Mouse (Mus musculus) ES-Bruce4 (cell line): Measurements from ENCODE around the gene Hmcn2.

Experiments used
- CTCF ChIP-seq: IDR thresholded peaks from one replicate; pipeline ENCODE4 v1.8.1; 2011; ENCODE audit warnings: low read depth, low read length
- EP300 ChIP-seq: IDR thresholded peaks from 2 replicates; pipeline ENCODE4 v1.6.1; 2011; ENCODE audit warnings: low read depth, low read length; ENCODE audit not compliant: insufficient read depth

DNA sequence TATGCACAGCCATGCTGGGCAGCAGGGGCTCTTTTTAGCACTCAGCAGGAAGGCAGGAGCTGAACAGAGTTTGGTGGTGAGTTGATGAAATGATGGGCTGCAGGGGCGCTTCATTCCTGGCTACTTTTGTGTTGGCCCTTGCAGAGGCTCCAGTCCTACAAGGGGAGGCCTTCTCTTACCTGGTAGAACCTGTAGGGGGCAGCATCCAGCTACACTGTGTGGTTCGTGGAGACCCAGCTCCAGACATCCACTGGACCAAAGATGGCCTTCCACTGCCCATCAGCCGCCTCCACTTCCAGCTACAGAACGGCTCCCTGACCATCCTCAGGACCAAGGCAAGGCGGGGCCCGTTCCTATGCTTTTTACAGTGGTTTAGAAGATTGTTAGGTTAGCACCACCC lies 121.4 kb downstream of the Hmcn2 start:
- TF ChIP-seq CTCF (peak; percentile 85), EP300 (no peak)
